Mouse (Mus musculus): Measurements from ENCODE around the gene Tle4.

- TF ChIP-seq POLR2A (IDR thresholded peaks at IDR 0.05; ENCODE audit: borderline replicate concordance, extremely low read depth, insufficient read depth, insufficient read length, poor library complexity, severe bottlenecking) = no peak
- no peak for TF ChIP-seq CTCF (IDR thresholded peaks at IDR 0.05; ENCODE audit: borderline replicate concordance, extremely low read depth, insufficient read depth, insufficient read length)
Observed at GRCm38 (mm10) chr19:14466020-14466419, 131.8 kb downstream of the Tle4 start.

All from brain, embryonic 14.5 days (tissue).